Mouse (Mus musculus) limb, embryonic 14.5 days (tissue): Measurements from ENCODE around the gene Daw1. TPM values are rescaled to one million over a fixed set of nuclear protein-coding genes. Genes with fewer than 3 reads are reported as not detected.

Experiments used
- ATAC-seq: fragments of 200-750 bp; cut with Nextera tagmentation; 2 replicates; pipeline ENCODE4 v1.8.0; 2017; ENCODE audit warnings: low read depth, moderate number of reproducible peaks, moderate TSS enrichment; ENCODE audit not compliant: low FRiP score
- DNase-seq: peaks from one replicate; pipeline ENCODE4 v3.0.0-alpha.2; 2015; ENCODE audit warnings: low spot score
- H3K27ac ChIP-seq: fragments of 300-500 bp; sonication (generic); replicated peaks from 2 replicates; pipeline ENCODE4 v1.5.1; 2014; ENCODE audit warnings: low read depth, mild to moderate bottlenecking, low read length, moderate library complexity, mixed read lengths
- H3K27me3 ChIP-seq: fragments of 300-500 bp; sonication (generic); 2 replicates; pipeline ENCODE4 v1.6.1; 2014; ENCODE audit warnings: low read length, mixed read lengths; ENCODE audit not compliant: control insufficient read depth, insufficient read depth
- H3K36me3 ChIP-seq: fragments of 300-500 bp; sonication (generic); 2 replicates; pipeline ENCODE4 v1.6.1; 2014; ENCODE audit warnings: mild to moderate bottlenecking, low read length, moderate library complexity, mixed read lengths; ENCODE audit not compliant: control insufficient read depth, insufficient read depth
- H3K4me1 ChIP-seq: fragments of 300-500 bp; sonication (generic); 2 replicates; pipeline ENCODE4 v1.6.1; 2014; ENCODE audit warnings: antibody characterized with exemption, low read length, mixed read lengths; ENCODE audit not compliant: control insufficient read depth, insufficient read depth
- H3K4me2 ChIP-seq: fragments of 300-500 bp; sonication (generic); replicated peaks from 2 replicates; pipeline ENCODE4 v1.6.1; 2014; ENCODE audit warnings: low read depth, mild to moderate bottlenecking, low read length, moderate library complexity; ENCODE audit not compliant: severe bottlenecking
- H3K4me3 ChIP-seq: fragments of 300-500 bp; sonication (generic); replicated peaks from 2 replicates; pipeline ENCODE4 v1.5.1; 2014; ENCODE audit warnings: low read length
- H3K9ac ChIP-seq: fragments of 300-500 bp; sonication (generic); 2 replicates; pipeline ENCODE4 v1.6.1; 2014; ENCODE audit warnings: mild to moderate bottlenecking, low read depth, low read length, moderate library complexity; ENCODE audit not compliant: severe bottlenecking
- H3K9me3 ChIP-seq: fragments of 300-500 bp; sonication (generic); 2 replicates; pipeline ENCODE4 v1.6.1; 2016; ENCODE audit warnings: low read length; ENCODE audit not compliant: control insufficient read depth
- POLR2A ChIP-seq: fragments of 200-500 bp; IDR thresholded peaks from 2 replicates; pipeline ENCODE4 v1.8.0; 2012; ENCODE audit warnings: inconsistent platforms, mild to moderate bottlenecking, moderate library complexity, borderline replicate concordance; ENCODE audit not compliant: insufficient read depth, insufficient read length; ENCODE audit errors: extremely low read depth
- WGBS: fragments of 180-500 bp; shearing (Covaris S2); extraction: QIAGEN DNeasy Blood & Tissue Kit; methylation state at CpG from one replicate; pipeline ENCODE4 v1.1.7; 2014; 5-methylcytosine and 5-hydroxymethylcytosine counted together
- polyA plus RNA-seq, 2 experiments: library from polyadenylated mRNA; depleted of rRNA in 1 of 2; stranded (reverse) in 1 of 2; unstranded in 1 of 2; fragments of >200 nt; fragmentation: Nextera tagmentation in 1 of 2; extraction: Ambion mirVana in 1 of 2; gene quantifications; 2 replicates each; pipeline versions ENCODE4 v1.2.1 to v1.2.3; 2012 to 2014

Daw1 gene
- polyA plus RNA-seq, 2 experiments: 0.18 to 0.45 TPM

DNA sequence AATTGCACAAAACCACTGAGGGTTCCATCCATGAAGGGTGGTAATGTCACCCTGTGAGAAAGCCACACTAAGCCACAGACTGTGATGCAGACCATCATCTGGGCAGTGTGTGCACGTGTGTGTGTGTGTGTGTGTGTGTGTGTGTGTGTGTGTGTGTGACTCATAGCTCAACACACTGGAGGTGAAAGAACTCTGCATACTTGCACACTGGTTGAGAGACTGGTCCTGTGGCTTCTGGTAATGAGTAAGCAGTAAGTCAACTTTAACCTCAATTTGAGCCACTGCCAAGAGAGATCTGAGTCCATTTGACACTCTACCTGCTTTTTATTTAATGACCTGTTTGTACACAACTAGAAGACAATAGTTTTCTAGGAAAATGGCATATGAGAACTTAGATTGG is 2.7 kb upstream of the Daw1 start:
- no peak for ATAC-seq
- Histone ChIP-seq H3K27ac (no peak overlapping the region), H3K36me3 (no peaks in the 10 kb centered on the region), H3K9me3 (no peaks in the 10 kb centered on the region), H3K4me3 (no peak overlapping the region), H3K4me2 (no peak overlapping the region), H3K27me3 (no peaks in the 10 kb centered on the region), H3K9ac (no peak overlapping the region), H3K4me1 (no peaks in the 10 kb centered on the region)
- no peak for TF ChIP-seq POLR2A
- 27% methylated on average over 1 of the region's 1 CpGs for WGBS
- DNase-seq: no peak

DNA sequence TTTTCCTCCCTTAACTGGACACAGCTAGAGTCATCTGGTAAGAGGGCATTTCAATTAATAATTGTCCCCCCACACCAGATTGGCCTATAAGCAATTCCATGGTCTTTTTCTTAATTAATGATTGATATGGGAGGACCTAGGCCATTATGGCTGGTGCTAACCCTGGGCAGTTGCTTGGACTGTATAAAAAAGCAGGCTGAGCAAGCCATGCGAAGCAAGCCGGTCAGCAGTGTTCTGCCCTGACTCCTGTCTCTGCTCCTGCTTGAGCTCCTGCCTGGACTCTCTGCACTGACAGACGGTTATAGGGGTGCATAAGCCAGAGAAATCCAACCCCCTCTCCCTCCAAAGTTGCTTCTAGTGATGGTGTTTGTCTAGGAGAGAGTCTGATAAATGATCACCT is 2.1 kb downstream of the Daw1 start:
- H3K27ac ChIP-seq: no peak overlapping the region
- no peak overlapping the region for H3K4me3 ChIP-seq
- WGBS: 79% methylated on average over 3 of the region's 3 CpGs
- H3K36me3 ChIP-seq: no peaks in the 10 kb centered on the region
- no peak overlapping the region for H3K9ac ChIP-seq
- DNase-seq (no peak), ATAC-seq (no peak)
- no peaks in the 10 kb centered on the region for H3K27me3 ChIP-seq
- H3K9me3 ChIP-seq: no peaks in the 10 kb centered on the region
- H3K4me1 ChIP-seq: no peaks in the 10 kb centered on the region
- no peak overlapping the region for H3K4me2 ChIP-seq
- TF ChIP-seq POLR2A: no peak

DNA sequence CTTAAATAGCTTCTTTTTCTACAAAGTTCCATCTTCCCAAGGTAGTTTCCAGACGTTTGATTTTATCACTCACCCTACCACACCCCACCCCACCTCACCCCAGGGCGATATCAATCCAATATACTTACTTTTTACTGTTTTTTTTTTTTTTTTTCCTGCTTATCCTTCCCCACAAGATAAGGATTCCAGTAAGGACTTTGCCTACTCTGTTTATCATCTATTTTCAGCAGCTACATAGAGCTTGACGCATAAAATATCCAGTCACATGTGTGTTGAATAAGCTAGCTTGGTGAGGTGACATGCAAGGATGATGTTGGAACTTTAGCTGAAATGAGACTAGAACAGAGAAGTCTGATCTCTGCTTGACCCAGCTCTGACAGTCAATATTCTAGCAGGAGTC is 4.5 kb downstream of the Daw1 start:
- TF ChIP-seq POLR2A: no peak
- H3K9me3 ChIP-seq: no peaks in the 10 kb centered on the region
- H3K4me3 ChIP-seq: no peak overlapping the region
- H3K27ac ChIP-seq: no peak overlapping the region
- H3K4me2 ChIP-seq: no peak overlapping the region
- H3K36me3 ChIP-seq: no peaks in the 10 kb centered on the region
- H3K27me3 ChIP-seq: no peaks in the 10 kb centered on the region
- ATAC-seq (no peak), DNase-seq (no peak)
- WGBS: 70% methylated on average over 3 of the region's 3 CpGs
- no peak overlapping the region for H3K9ac ChIP-seq
- no peaks in the 10 kb centered on the region for H3K4me1 ChIP-seq

DNA sequence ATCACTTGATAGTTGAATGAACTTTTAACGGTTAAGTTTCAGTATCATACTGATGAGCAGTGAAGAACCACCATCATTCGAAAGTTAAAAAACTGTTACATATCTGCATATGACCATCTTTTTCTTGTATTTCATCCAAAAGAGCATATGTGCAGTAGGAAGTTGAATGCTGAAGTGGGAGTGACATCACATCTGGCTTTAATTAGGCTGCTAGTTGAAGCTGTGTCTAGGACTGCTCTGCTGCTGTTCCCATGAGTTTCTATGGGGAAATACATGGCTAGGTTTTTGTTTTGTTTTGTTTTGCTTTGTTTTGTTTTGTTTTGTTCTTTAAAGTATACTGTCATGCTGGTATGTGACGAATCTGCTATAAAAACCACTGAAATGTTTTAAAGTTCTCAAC is 9.6 kb downstream of the Daw1 start:
- Histone ChIP-seq H3K4me3 (no peak overlapping the region), H3K9ac (no peak overlapping the region), H3K36me3 (no peaks in the 10 kb centered on the region), H3K27ac (no peak overlapping the region), H3K4me1 (peaks cover 2% of the 10 kb centered on the region; the same call in 1 of the 2 replicates), H3K4me2 (no peak overlapping the region), H3K27me3 (no peaks in the 10 kb centered on the region), H3K9me3 (no peaks in the 10 kb centered on the region)
- DNase-seq (peak; percentile 80), ATAC-seq (no peak; the same call in 1 of the 2 replicates)
- 58% methylated on average over 3 of the region's 3 CpGs for WGBS
- no peak for TF ChIP-seq POLR2A

DNA sequence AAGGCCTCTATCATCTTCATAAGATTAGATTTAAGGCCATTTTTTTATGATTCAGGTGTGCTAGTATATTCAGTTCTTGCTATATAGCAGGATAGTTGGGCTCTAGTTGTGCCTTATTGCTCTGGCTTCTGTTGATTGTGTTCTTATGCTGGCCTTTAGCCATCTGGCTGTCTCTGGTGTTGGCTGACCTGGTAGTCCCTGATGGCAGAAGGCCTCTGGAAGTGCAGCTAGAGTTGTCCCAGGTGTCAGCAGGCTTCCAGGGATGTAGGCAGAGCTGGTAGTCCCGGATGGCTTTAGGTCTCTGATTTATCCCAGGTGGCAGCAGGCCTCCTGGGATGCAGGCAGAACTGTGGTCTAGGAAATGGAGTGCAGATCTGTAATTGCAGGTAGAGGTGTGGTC is 16.4 kb downstream of the Daw1 start:
- no peaks in the 10 kb centered on the region for H3K9me3 ChIP-seq
- no peaks in the 10 kb centered on the region for H3K4me1 ChIP-seq
- H3K4me2 ChIP-seq: no peak overlapping the region
- no peaks in the 10 kb centered on the region for H3K27me3 ChIP-seq
- ATAC-seq (no peak), DNase-seq (no peak)
- no peak overlapping the region for H3K9ac ChIP-seq
- H3K36me3 ChIP-seq: no peaks in the 10 kb centered on the region
- WGBS: 69% methylated on average over 1 of the region's 1 CpGs
- no peak overlapping the region for H3K27ac ChIP-seq
- no peak for TF ChIP-seq POLR2A
- H3K4me3 ChIP-seq: no peak overlapping the region

DNA sequence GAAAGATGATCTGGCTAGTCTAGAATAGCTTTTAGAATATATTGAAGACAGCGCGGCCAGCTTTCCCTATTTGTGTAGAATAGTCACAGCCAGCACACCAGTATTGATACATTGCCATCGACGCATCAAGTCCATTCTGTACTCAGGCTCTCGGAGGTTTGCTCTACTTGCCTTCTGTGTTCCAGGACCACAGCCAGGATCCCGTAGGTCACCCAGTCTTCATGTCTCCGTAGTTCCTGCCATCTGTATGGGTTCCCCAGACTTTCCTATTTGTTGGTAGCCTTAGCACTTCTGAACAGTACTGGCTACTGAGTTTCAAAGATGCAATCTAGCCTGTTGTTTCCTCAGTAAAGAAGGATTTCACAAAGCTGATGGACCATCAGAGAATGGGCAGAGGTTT is 20.0 kb downstream of the Daw1 start:
- ATAC-seq: no peak
- Histone ChIP-seq H3K27me3 (no peaks in the 10 kb centered on the region), H3K4me3 (no peak overlapping the region), H3K4me1 (no peaks in the 10 kb centered on the region), H3K9me3 (no peaks in the 10 kb centered on the region), H3K9ac (no peak overlapping the region), H3K27ac (no peak overlapping the region), H3K4me2 (no peak overlapping the region), H3K36me3 (no peaks in the 10 kb centered on the region)
- DNase-seq: no peak
- TF ChIP-seq POLR2A: no peak
- 87% methylated on average over 7 of the region's 7 CpGs for whole genome bisulfite sequencing
